Mouse (Mus musculus): Measurements from ENCODE around the gene Dnajb8. TPM values are rescaled to one million over a fixed set of nuclear protein-coding genes. Genes with fewer than 3 reads are reported as not detected.

The Dnajb8 gene
- polyA plus RNA-seq (2014; fragmentation: Nextera tagmentation; extraction: Ambion mirVana): not detected in 2 replicates

- no peak within 1 kb of the TSS for H3K4me2 ChIP-seq (ENCODE audit: low read length)
- no peak within 1 kb of the TSS for H3K27ac ChIP-seq (replicated peaks; ENCODE audit: low read depth, low read length)
- DNase-seq: no peak
- H3K27me3 ChIP-seq (ENCODE audit: control insufficient read depth, insufficient read depth, low read length): no peaks in the 10 kb centered on the region
- H3K9me3 ChIP-seq (ENCODE audit: control insufficient read depth, low read length): no peaks in the 10 kb centered on the region
- H3K36me3 ChIP-seq (ENCODE audit: control insufficient read depth, insufficient read depth, low read length): no peaks in the 10 kb centered on the region
- H3K4me3 ChIP-seq (replicated peaks; ENCODE audit: low read depth, low read length): no peak within 1 kb of the TSS
- H3K9ac ChIP-seq (replicated peaks; ENCODE audit: low read length): no peak within 1 kb of the TSS
- no peak for ATAC-seq (ENCODE audit: low FRiP score, low TSS enrichment)
- H3K4me1 ChIP-seq (ENCODE audit: control insufficient read depth, insufficient read depth, low read length): peaks cover 3% of the 10 kb centered on the region; the same call in 1 of the 2 replicates
- WGBS: 43% methylated on average over 10 of the region's 10 CpGs
Observed at GRCm38 (mm10) chr6:88221968-88222367, at the start of gene Dnajb8. Gene Dnajb8 (plus strand): TSS chr6:88222268.

GRCm38 (mm10) chr6:88174191-88174590 is 47.9 kb upstream of the Dnajb8 start:
- no peaks in the 10 kb centered on the region for H3K27me3 ChIP-seq (ENCODE audit: control insufficient read depth, insufficient read depth, low read length)
- H3K27ac ChIP-seq (replicated peaks; ENCODE audit: low read depth, low read length): no peak overlapping the region
- no peaks in the 10 kb centered on the region for H3K9me3 ChIP-seq (ENCODE audit: control insufficient read depth, low read length)
- WGBS: 89% methylated on average over 3 of the region's 3 CpGs
- no peak overlapping the region for H3K4me2 ChIP-seq (ENCODE audit: low read length)
- ATAC-seq (ENCODE audit: low FRiP score, low TSS enrichment) (no peak), DNase-seq (no peak)
- H3K4me3 ChIP-seq (replicated peaks; ENCODE audit: low read depth, low read length): no peak overlapping the region
- no peak overlapping the region for H3K9ac ChIP-seq (replicated peaks; ENCODE audit: low read length)
- no peaks in the 10 kb centered on the region for H3K36me3 ChIP-seq (ENCODE audit: control insufficient read depth, insufficient read depth, low read length)
- no peaks in the 10 kb centered on the region for H3K4me1 ChIP-seq (ENCODE audit: control insufficient read depth, insufficient read depth, low read length)

GRCm38 (mm10) chr6:88174676-88175075 is 47.4 kb upstream of the Dnajb8 start:
- ATAC-seq (ENCODE audit: low FRiP score, low TSS enrichment) (no peak), DNase-seq (no peak)
- Histone ChIP-seq H3K27me3 (ENCODE audit: control insufficient read depth, insufficient read depth, low read length) (no peaks in the 10 kb centered on the region), H3K9ac (replicated peaks; ENCODE audit: low read length) (no peak overlapping the region), H3K27ac (replicated peaks; ENCODE audit: low read depth, low read length) (no peak overlapping the region), H3K9me3 (ENCODE audit: control insufficient read depth, low read length) (no peaks in the 10 kb centered on the region), H3K4me3 (replicated peaks; ENCODE audit: low read depth, low read length) (no peak overlapping the region), H3K4me1 (ENCODE audit: control insufficient read depth, insufficient read depth, low read length) (no peaks in the 10 kb centered on the region), H3K4me2 (ENCODE audit: low read length) (no peak overlapping the region), H3K36me3 (ENCODE audit: control insufficient read depth, insufficient read depth, low read length) (no peaks in the 10 kb centered on the region)
- 92% methylated on average over 2 of the region's 2 CpGs for WGBS

- 79% methylated on average over 4 of the region's 4 CpGs for WGBS
Observed at GRCm38 (mm10) chr6:88184671-88185070, 37.4 kb upstream of the Dnajb8 start.

GRCm38 (mm10) chr6:88188148-88188547 is 33.9 kb upstream of the Dnajb8 start:
- H3K27ac ChIP-seq (replicated peaks; ENCODE audit: low read depth, low read length): no peak overlapping the region
- H3K27me3 ChIP-seq (ENCODE audit: control insufficient read depth, insufficient read depth, low read length): peaks cover 60% of the 10 kb centered on the region
- no peaks in the 10 kb centered on the region for H3K9me3 ChIP-seq (ENCODE audit: control insufficient read depth, low read length)
- H3K36me3 ChIP-seq (ENCODE audit: control insufficient read depth, insufficient read depth, low read length): no peaks in the 10 kb centered on the region
- H3K4me2 ChIP-seq (ENCODE audit: low read length): no peak overlapping the region
- no peak overlapping the region for H3K4me3 ChIP-seq (replicated peaks; ENCODE audit: low read depth, low read length)
- peaks cover 12% of the 10 kb centered on the region; the same call in 1 of the 2 replicates for H3K4me1 ChIP-seq (ENCODE audit: control insufficient read depth, insufficient read depth, low read length)
- WGBS: 77% methylated on average over 6 of the region's 6 CpGs
- DNase-seq (no peak), ATAC-seq (ENCODE audit: low FRiP score, low TSS enrichment) (no peak)
- no peak overlapping the region for H3K9ac ChIP-seq (replicated peaks; ENCODE audit: low read length)

More at GRCm38 (mm10) chr6:88184671-88185070, 37.4 kb upstream of the Dnajb8 start:
- Histone ChIP-seq H3K9me3 (ENCODE audit: control insufficient read depth, low read length) (no peaks in the 10 kb centered on the region), H3K4me1 (ENCODE audit: control insufficient read depth, insufficient read depth, low read length) (0 out of 2 replicates have a peak, but pooled peaks cover 3% of the 10 kb centered on the region), H3K9ac (replicated peaks; ENCODE audit: low read length) (no peak overlapping the region), H3K27me3 (ENCODE audit: control insufficient read depth, insufficient read depth, low read length) (peaks cover 26% of the 10 kb centered on the region), H3K36me3 (ENCODE audit: control insufficient read depth, insufficient read depth, low read length) (no peaks in the 10 kb centered on the region), H3K4me3 (replicated peaks; ENCODE audit: low read depth, low read length) (no peak overlapping the region), H3K27ac (replicated peaks; ENCODE audit: low read depth, low read length) (no peak overlapping the region), H3K4me2 (ENCODE audit: low read length) (no peak overlapping the region)
- DNase-seq (no peak), ATAC-seq (ENCODE audit: low FRiP score, low TSS enrichment) (no peak)

- under 1% methylated on average over 56 of the region's 56 CpGs for WGBS
- H3K27ac ChIP-seq (replicated peaks; ENCODE audit: low read depth, low read length): peak overlapping the region; percentile 63
Observed at GRCm38 (mm10) chr6:88189312-88190042, 32.6 kb upstream of the Dnajb8 start.

GRCm38 (mm10) chr6:88190043-88190309 is 32.1 kb upstream of the Dnajb8 start:
- WGBS: under 1% methylated on average over 13 of the region's 13 CpGs
- no peaks in the 10 kb centered on the region for H3K36me3 ChIP-seq (ENCODE audit: control insufficient read depth, insufficient read depth, low read length)
- H3K4me1 ChIP-seq (ENCODE audit: control insufficient read depth, insufficient read depth, low read length): peaks cover 20% of the 10 kb centered on the region; the same call in 1 of the 2 replicates
- no peak for DNase-seq
- peaks cover 74% of the 10 kb centered on the region for H3K27me3 ChIP-seq (ENCODE audit: control insufficient read depth, insufficient read depth, low read length)
- no peaks in the 10 kb centered on the region for H3K9me3 ChIP-seq (ENCODE audit: control insufficient read depth, low read length)
- ATAC-seq (ENCODE audit: low FRiP score, low TSS enrichment): no peak
- H3K27ac ChIP-seq (replicated peaks; ENCODE audit: low read depth, low read length): peak overlapping the region; percentile 63
- peak overlapping the region; percentile 68 for H3K4me2 ChIP-seq (ENCODE audit: low read length)
- peak overlapping the region; percentile 39 for H3K4me3 ChIP-seq (replicated peaks; ENCODE audit: low read depth, low read length)
- H3K9ac ChIP-seq (replicated peaks; ENCODE audit: low read length): peak overlapping the region; percentile 39; the same call in 1 of the 2 replicates

More at GRCm38 (mm10) chr6:88189312-88190042, 32.6 kb upstream of the Dnajb8 start:
- H3K4me3 ChIP-seq (replicated peaks; ENCODE audit: low read depth, low read length): peak overlapping the region; percentile 39
- peak; percentile 91 for DNase-seq
- peaks cover 20% of the 10 kb centered on the region; the same call in 1 of the 2 replicates for H3K4me1 ChIP-seq (ENCODE audit: control insufficient read depth, insufficient read depth, low read length)
- H3K9me3 ChIP-seq (ENCODE audit: control insufficient read depth, low read length): no peaks in the 10 kb centered on the region
- peak overlapping the region; percentile 68 for H3K4me2 ChIP-seq (ENCODE audit: low read length)
- H3K27me3 ChIP-seq (ENCODE audit: control insufficient read depth, insufficient read depth, low read length): peaks cover 69% of the 10 kb centered on the region
- H3K36me3 ChIP-seq (ENCODE audit: control insufficient read depth, insufficient read depth, low read length): no peaks in the 10 kb centered on the region
- H3K9ac ChIP-seq (replicated peaks; ENCODE audit: low read length): peak overlapping the region; percentile 39
- peak; percentile 84 for ATAC-seq (ENCODE audit: low FRiP score, low TSS enrichment)

GRCm38 (mm10) chr6:88190310-88191023 is 31.6 kb upstream of the Dnajb8 start:
- H3K9ac ChIP-seq (replicated peaks; ENCODE audit: low read length): 0 out of 2 replicates have a peak overlapping the region, but pooled peaks have one; percentile 39
- peak overlapping the region; percentile 68 for H3K4me2 ChIP-seq (ENCODE audit: low read length)
- no peak for ATAC-seq (ENCODE audit: low FRiP score, low TSS enrichment)
- no peaks in the 10 kb centered on the region for H3K9me3 ChIP-seq (ENCODE audit: control insufficient read depth, low read length)
- 1% methylated on average over 49 of the region's 49 CpGs for WGBS
- no peaks in the 10 kb centered on the region for H3K36me3 ChIP-seq (ENCODE audit: control insufficient read depth, insufficient read depth, low read length)
- peaks cover 78% of the 10 kb centered on the region for H3K27me3 ChIP-seq (ENCODE audit: control insufficient read depth, insufficient read depth, low read length)
- peak; percentile 67 for DNase-seq
- peak overlapping the region; percentile 63 for H3K27ac ChIP-seq (replicated peaks; ENCODE audit: low read depth, low read length)
- H3K4me1 ChIP-seq (ENCODE audit: control insufficient read depth, insufficient read depth, low read length): peaks cover 20% of the 10 kb centered on the region; the same call in 1 of the 2 replicates
- H3K4me3 ChIP-seq (replicated peaks; ENCODE audit: low read depth, low read length): peak overlapping the region; percentile 39

Data from midbrain, embryonic 14.5 days (tissue).